Mouse (Mus musculus) stomach, embryonic 16.5 days (tissue): ENCODE measurements around the gene Jak3. TPM values are rescaled to one million over a fixed set of nuclear protein-coding genes. Genes with fewer than 3 reads are reported as not detected.
"Not testable (repeated sequence)": the region's sequence is repeated elsewhere in the genome, so short reads cannot be mapped to it uniquely, and the experiment has no call there.

ENCODE experiments used
- ATAC-seq: fragments of 200-750 bp; cut with Nextera tagmentation; 2 replicates; pipeline ENCODE4 v1.8.0; 2017; ENCODE audit warnings: moderate number of reproducible peaks, moderate TSS enrichment; ENCODE audit not compliant: insufficient read depth, low FRiP score
- H3K27ac ChIP-seq: fragments of 300-500 bp; sonication (generic); 2 replicates; pipeline ENCODE4 v1.5.1; 2014; ENCODE audit warnings: low read length
- H3K27me3 ChIP-seq: fragments of 300-500 bp; sonication (generic); 2 replicates; pipeline ENCODE4 v1.6.1; 2014; ENCODE audit warnings: low read length, control low read depth, mixed read lengths; ENCODE audit not compliant: control insufficient read depth, insufficient read depth
- H3K36me3 ChIP-seq: fragments of 300-500 bp; sonication (generic); 2 replicates; pipeline ENCODE4 v1.6.1; 2014; ENCODE audit warnings: low read length; ENCODE audit not compliant: control insufficient read depth, insufficient read depth
- H3K4me1 ChIP-seq: fragments of 300-500 bp; sonication (generic); 2 replicates; pipeline ENCODE4 v1.6.1; 2014; ENCODE audit warnings: low read length, control low read depth, mixed read lengths; ENCODE audit not compliant: control insufficient read depth, insufficient read depth
- H3K4me2 ChIP-seq: fragments of 300-500 bp; sonication (generic); 2 replicates; pipeline ENCODE4 v1.6.1; 2014; ENCODE audit warnings: low read depth, low read length, mixed read lengths
- H3K4me3 ChIP-seq: fragments of 300-500 bp; sonication (generic); replicated peaks from 2 replicates; pipeline ENCODE4 v1.5.1; 2014; ENCODE audit warnings: mild to moderate bottlenecking, low read length
- H3K9ac ChIP-seq: fragments of 300-500 bp; sonication (generic); 2 replicates; pipeline ENCODE4 v1.6.1; 2014; ENCODE audit warnings: low read length
- H3K9me3 ChIP-seq: fragments of 300-500 bp; sonication (generic); replicated peaks from 2 replicates; pipeline ENCODE4 v1.6.1; 2016; ENCODE audit warnings: low read length, control low read depth; ENCODE audit not compliant: control insufficient read depth
- WGBS: fragments of 180-500 bp; shearing (Covaris S2); extraction: QIAGEN DNeasy Blood & Tissue Kit; methylation state at CpG from one replicate; pipeline ENCODE4 v1.1.7; 2014; 5-methylcytosine and 5-hydroxymethylcytosine counted together
- polyA plus RNA-seq: library from polyadenylated mRNA; unstranded; fragments of >200 nt; fragmentation: Nextera tagmentation; extraction: Ambion mirVana; gene quantifications from 2 replicates; pipeline ENCODE4 v1.2.1, GENCODE M21; 2015

The Jak3 gene
- polyA plus RNA-seq, 1 experiment from 2014 or later = 9.5 TPM

- Histone ChIP-seq H3K9ac (no peak overlapping the region), H3K4me1 (peaks cover 6% of the 10 kb centered on the region), H3K27me3 (peaks cover 67% of the 10 kb centered on the region), H3K4me3 (peak overlapping the region; percentile 18), H3K36me3 (no peaks in the 10 kb centered on the region), H3K9me3 (no peaks in the 10 kb centered on the region), H3K27ac (no peak overlapping the region), H3K4me2 (peak overlapping the region; percentile 33)
- WGBS = 14% methylated on average over 68 of the region's 68 CpGs
- peak; percentile 14; the same call in 1 of the 2 replicates for ATAC-seq
Observed at GRCm38 (mm10) chr8:71693166-71694041, 17.3 kb downstream of the Jak3 start.

- 69% methylated on average over 12 of the region's 12 CpGs for WGBS
Observed at GRCm38 (mm10) chr8:71695456-71695855, 19.4 kb downstream of the Jak3 start.

GRCm38 (mm10) chr8:71700493-71701269 is 24.6 kb downstream of the Jak3 start:
- ATAC-seq = peak; percentile 22; the same call in 1 of the 2 replicates
- peaks cover 15% of the 10 kb centered on the region for H3K4me1 ChIP-seq
- peak overlapping the region; percentile 53 for H3K4me2 ChIP-seq
- no peaks in the 10 kb centered on the region for H3K36me3 ChIP-seq
- H3K9me3 ChIP-seq = no peaks in the 10 kb centered on the region
- H3K9ac ChIP-seq = peak overlapping the region; percentile 48
- peak overlapping the region; percentile 46 for H3K4me3 ChIP-seq
- H3K27ac ChIP-seq = 0 out of 2 replicates have a peak overlapping the region, but pooled peaks have one; percentile 26
- WGBS = 6% methylated on average over 29 of the region's 29 CpGs
- peaks cover 21% of the 10 kb centered on the region for H3K27me3 ChIP-seq

More at GRCm38 (mm10) chr8:71695456-71695855, 19.4 kb downstream of the Jak3 start:
- H3K9ac ChIP-seq, H3K36me3 ChIP-seq, H3K4me2 ChIP-seq, H3K9me3 ChIP-seq, H3K27ac ChIP-seq, H3K4me1 ChIP-seq, ATAC-seq, H3K4me3 ChIP-seq: not testable (repeated sequence)
- peaks cover 52% of the 10 kb centered on the region for H3K27me3 ChIP-seq

- H3K27me3 ChIP-seq = peaks cover 21% of the 10 kb centered on the region
- H3K4me1 ChIP-seq = peaks cover 15% of the 10 kb centered on the region
- WGBS = 15% methylated on average over 31 of the region's 34 CpGs
- H3K27ac ChIP-seq = peak within 1 kb of the TSS; percentile 77
- no peaks in the 10 kb centered on the region for H3K36me3 ChIP-seq
- peak; percentile 59; the same call in 1 of the 2 replicates for ATAC-seq
- H3K4me3 ChIP-seq = peak within 1 kb of the TSS; percentile 46
- H3K9me3 ChIP-seq = no peaks in the 10 kb centered on the region
- peak within 1 kb of the TSS; percentile 53 for H3K4me2 ChIP-seq
- peak within 1 kb of the TSS; percentile 48 for H3K9ac ChIP-seq
Observed at GRCm38 (mm10) chr8:71701414-71702086, 25.5 kb downstream of the Jak3 start, which contains the start of gene B3gnt3. B3gnt3 (minus strand) TSS chr8:71701789.

GRCm38 (mm10) chr8:71702087-71702432 is 26.0 kb downstream of the Jak3 start:
- peak; percentile 31; the same call in 1 of the 2 replicates for ATAC-seq
- no peak overlapping the region for H3K4me3 ChIP-seq
- no peak overlapping the region; the same call in 1 of the 2 replicates for H3K9ac ChIP-seq

GRCm38 (mm10) chr8:71702923-71703322 is 26.8 kb downstream of the Jak3 start:
- Histone ChIP-seq H3K27ac (peak overlapping the region; percentile 77), H3K36me3 (no peaks in the 10 kb centered on the region), H3K27me3 (peaks cover 18% of the 10 kb centered on the region), H3K4me1 (peaks cover 15% of the 10 kb centered on the region), H3K9ac (peak overlapping the region; percentile 9; the same call in 1 of the 2 replicates), H3K4me2 (0 out of 2 replicates have a peak overlapping the region, but pooled peaks have one; percentile 3), H3K4me3 (no peak overlapping the region), H3K9me3 (no peaks in the 10 kb centered on the region)
- peak; percentile 66; the same call in 1 of the 2 replicates for ATAC-seq
- WGBS = 63% methylated on average over 3 of the region's 3 CpGs

More at GRCm38 (mm10) chr8:71702087-71702432, 26.0 kb downstream of the Jak3 start:
- Histone ChIP-seq H3K4me2 (peak overlapping the region; percentile 53; the same call in 1 of the 2 replicates), H3K9me3 (no peaks in the 10 kb centered on the region), H3K36me3 (no peaks in the 10 kb centered on the region), H3K27me3 (peaks cover 19% of the 10 kb centered on the region), H3K27ac (peak overlapping the region; percentile 77), H3K4me1 (peaks cover 15% of the 10 kb centered on the region)
- WGBS = 28% methylated on average over 4 of the region's 4 CpGs

GRCm38 (mm10) chr8:71703400-71703799 is 27.3 kb downstream of the Jak3 start:
- H3K9me3 ChIP-seq, H3K36me3 ChIP-seq, H3K9ac ChIP-seq, H3K4me2 ChIP-seq, ATAC-seq, H3K4me3 ChIP-seq: not testable (repeated sequence)
- H3K27ac ChIP-seq = peak overlapping the region; percentile 77; the same call in 1 of the 2 replicates
- peaks cover 18% of the 10 kb centered on the region for H3K27me3 ChIP-seq
- H3K4me1 ChIP-seq = peaks cover 15% of the 10 kb centered on the region

- no peaks in the 10 kb centered on the region for H3K9me3 ChIP-seq
- no peaks in the 10 kb centered on the region for H3K36me3 ChIP-seq
- H3K4me2 ChIP-seq = no peak overlapping the region
- H3K9ac ChIP-seq = no peak overlapping the region
- no peak overlapping the region for H3K27ac ChIP-seq
- H3K4me1 ChIP-seq = 0 out of 2 replicates have a peak, but pooled peaks cover 2% of the 10 kb centered on the region
- whole genome bisulfite sequencing = 41% methylated on average over 8 of the region's 8 CpGs
- ATAC-seq = no peak
- H3K4me3 ChIP-seq = no peak overlapping the region
- H3K27me3 ChIP-seq = peaks cover 4% of the 10 kb centered on the region
Observed at GRCm38 (mm10) chr8:71707874-71708273, 31.8 kb downstream of the Jak3 start.
